Mouse (Mus musculus) kidney, embryonic 15.5 days (tissue): ENCODE measurements around the gene Nav2. TPM values are rescaled to one million over a fixed set of nuclear protein-coding genes. Genes with fewer than 3 reads are reported as not detected.

Experiments used
- ATAC-seq: fragments of 200-750 bp; cut with Nextera tagmentation; replicated peaks from 2 replicates; pipeline ENCODE4 v1.8.0; 2017; ENCODE audit warnings: moderate TSS enrichment; ENCODE audit not compliant: low FRiP score
- H3K27ac ChIP-seq: fragments of 300-500 bp; sonication (generic); 2 replicates; pipeline ENCODE4 v1.5.1; 2015; ENCODE audit warnings: mild to moderate bottlenecking, inconsistent platforms
- H3K27me3 ChIP-seq: fragments of 300-500 bp; sonication (generic); 2 replicates; pipeline ENCODE4 v1.6.1; 2015; ENCODE audit warnings: inconsistent platforms
- H3K36me3 ChIP-seq: fragments of 300-500 bp; sonication (generic); 2 replicates; pipeline ENCODE4 v1.6.1; 2015; ENCODE audit warnings: inconsistent platforms
- H3K4me1 ChIP-seq: fragments of 300-500 bp; sonication (generic); 2 replicates; pipeline ENCODE4 v1.6.1; 2015; ENCODE audit warnings: inconsistent platforms
- H3K4me2 ChIP-seq: fragments of 300-500 bp; sonication (generic); 2 replicates; pipeline ENCODE4 v1.6.1; 2015; ENCODE audit warnings: moderate library complexity, mild to moderate bottlenecking, inconsistent platforms
- H3K4me3 ChIP-seq: fragments of 300-500 bp; sonication (generic); replicated peaks from 2 replicates; pipeline ENCODE4 v1.5.1; 2015; ENCODE audit warnings: mild to moderate bottlenecking, inconsistent platforms
- H3K9ac ChIP-seq: fragments of 300-500 bp; sonication (generic); 2 replicates; pipeline ENCODE4 v1.6.1; 2015; ENCODE audit warnings: mild to moderate bottlenecking, inconsistent platforms
- H3K9me3 ChIP-seq: fragments of 300-500 bp; sonication (generic); replicated peaks from 2 replicates; pipeline ENCODE4 v1.6.1; 2016; ENCODE audit warnings: inconsistent platforms
- WGBS: fragments of 180-500 bp; shearing (Covaris S2); methylation state at CpG from one replicate; pipeline ENCODE4 v1.1.7; 2015; ENCODE audit warnings: mixed read lengths; 5-methylcytosine and 5-hydroxymethylcytosine counted together
- polyA plus RNA-seq: library from polyadenylated mRNA; unstranded; fragments of >200 nt; fragmentation: Nextera tagmentation; extraction: Ambion mirVana; gene quantifications from 2 replicates; pipeline ENCODE4 v1.2.1, GENCODE M21; 2015

Gene Nav2
- polyA plus RNA-seq, 1 experiment from 2014 or later = 28.8 TPM

DNA sequence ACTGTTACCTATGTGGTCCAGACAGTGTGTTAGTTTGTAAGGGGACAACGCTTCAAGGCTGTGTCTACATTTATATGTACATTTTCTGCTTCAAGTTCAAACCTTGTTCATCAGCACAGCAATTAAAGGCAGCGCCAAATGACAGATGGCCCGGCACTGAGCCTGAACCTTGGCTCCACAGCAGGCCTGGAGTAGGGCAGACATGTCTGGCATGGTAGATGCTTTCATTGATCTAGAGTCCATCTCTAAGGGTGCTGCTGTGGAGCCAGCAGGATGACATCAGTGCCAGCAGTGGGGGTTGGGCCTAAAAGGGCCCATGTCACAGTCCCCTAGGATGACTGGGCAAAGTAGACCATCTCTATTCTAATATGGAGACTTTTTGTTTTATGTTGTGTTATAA, 186.0 kb downstream of the Nav2 start:
- 0 out of 2 replicates have a peak, but pooled peaks cover 6% of the 10 kb centered on the region for H3K4me1 ChIP-seq
- H3K27ac ChIP-seq = no peak overlapping the region
- no peaks in the 10 kb centered on the region for H3K9me3 ChIP-seq
- H3K27me3 ChIP-seq = peaks cover 27% of the 10 kb centered on the region
- H3K4me3 ChIP-seq = no peak overlapping the region
- H3K36me3 ChIP-seq = no peaks in the 10 kb centered on the region
- no peak for ATAC-seq
- H3K9ac ChIP-seq = no peak overlapping the region
- no peak overlapping the region for H3K4me2 ChIP-seq
- 95% methylated on average over 3 of the region's 3 CpGs for WGBS

DNA sequence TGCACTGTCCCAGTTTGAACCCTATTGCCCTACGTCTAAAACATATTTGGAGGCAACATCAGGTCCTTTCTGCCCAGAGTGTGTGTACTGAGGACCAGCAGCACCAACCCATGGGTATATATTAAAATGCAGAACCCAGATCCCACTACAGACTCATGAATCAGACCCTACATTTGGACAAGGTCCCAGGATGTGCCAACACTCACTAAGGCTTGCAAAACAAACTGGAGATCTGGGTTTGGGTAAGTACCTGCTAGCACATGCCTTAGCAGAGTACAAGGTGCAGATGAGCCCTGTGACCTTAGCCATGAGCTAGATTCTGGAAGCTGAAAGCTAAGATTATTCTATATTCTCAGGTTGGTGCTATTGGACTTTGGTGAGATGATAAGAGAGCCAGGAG, 192.8 kb downstream of the Nav2 start:
- Histone ChIP-seq H3K4me3 (no peak overlapping the region), H3K27ac (no peak overlapping the region), H3K27me3 (no peaks in the 10 kb centered on the region), H3K4me1 (no peaks in the 10 kb centered on the region), H3K9ac (no peak overlapping the region), H3K36me3 (no peaks in the 10 kb centered on the region), H3K9me3 (no peaks in the 10 kb centered on the region), H3K4me2 (no peak overlapping the region)
- WGBS = 70% methylated on average over 1 of the region's 1 CpGs
- ATAC-seq = no peak

DNA sequence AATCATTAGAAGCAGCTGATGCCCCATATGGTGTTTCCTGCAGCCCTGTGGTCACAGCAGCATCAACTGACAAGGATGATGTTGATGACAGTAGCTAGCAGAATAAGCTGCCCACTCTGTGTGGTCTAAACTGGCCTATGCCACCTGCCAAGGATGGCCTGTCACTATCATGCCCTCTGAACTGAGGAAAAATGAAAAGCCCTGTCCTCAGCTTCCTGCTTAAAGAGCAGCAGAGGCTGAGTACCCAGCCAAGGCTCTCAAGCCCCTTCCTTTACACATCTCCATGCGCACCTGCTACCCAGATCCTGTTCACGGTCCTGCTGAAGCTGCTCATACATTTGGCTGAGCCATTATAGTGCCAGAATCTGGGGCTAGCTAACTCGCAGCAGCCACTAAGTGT, 193.7 kb downstream of the Nav2 start:
- Histone ChIP-seq H3K4me2 (no peak overlapping the region), H3K4me3 (no peak overlapping the region), H3K27ac (no peak overlapping the region), H3K27me3 (no peaks in the 10 kb centered on the region), H3K9me3 (no peaks in the 10 kb centered on the region), H3K4me1 (no peaks in the 10 kb centered on the region), H3K36me3 (no peaks in the 10 kb centered on the region), H3K9ac (no peak overlapping the region)
- no peak for ATAC-seq
- 81% methylated on average over 3 of the region's 3 CpGs for WGBS

DNA sequence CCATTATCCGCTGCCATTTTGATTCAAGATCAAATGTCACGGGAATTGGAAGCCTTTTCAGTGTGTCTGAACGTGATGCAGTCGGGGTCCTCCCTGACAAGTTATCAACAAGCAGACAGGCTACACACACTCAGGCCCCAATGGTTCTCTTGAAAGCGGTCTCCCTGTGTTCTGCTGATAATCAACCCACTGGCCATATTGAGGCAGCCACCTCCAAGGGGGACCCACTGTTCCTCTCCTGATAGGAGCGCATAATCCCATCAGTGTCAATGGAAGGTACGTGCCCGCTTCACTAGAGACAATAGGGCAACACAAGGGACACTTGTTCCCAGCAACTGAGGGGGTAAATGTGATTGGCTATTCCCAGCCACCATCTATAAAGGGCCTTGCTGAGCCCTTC, 195.9 kb downstream of the Nav2 start:
- H3K9me3 ChIP-seq = no peaks in the 10 kb centered on the region
- H3K4me3 ChIP-seq = no peak overlapping the region
- WGBS = 75% methylated on average over 8 of the region's 8 CpGs
- peak; percentile 66; the same call in 1 of the 2 replicates for ATAC-seq
- no peak overlapping the region for H3K9ac ChIP-seq
- H3K4me2 ChIP-seq = no peak overlapping the region
- H3K27ac ChIP-seq = no peak overlapping the region
- no peaks in the 10 kb centered on the region for H3K36me3 ChIP-seq
- no peaks in the 10 kb centered on the region for H3K4me1 ChIP-seq
- H3K27me3 ChIP-seq = no peaks in the 10 kb centered on the region

DNA sequence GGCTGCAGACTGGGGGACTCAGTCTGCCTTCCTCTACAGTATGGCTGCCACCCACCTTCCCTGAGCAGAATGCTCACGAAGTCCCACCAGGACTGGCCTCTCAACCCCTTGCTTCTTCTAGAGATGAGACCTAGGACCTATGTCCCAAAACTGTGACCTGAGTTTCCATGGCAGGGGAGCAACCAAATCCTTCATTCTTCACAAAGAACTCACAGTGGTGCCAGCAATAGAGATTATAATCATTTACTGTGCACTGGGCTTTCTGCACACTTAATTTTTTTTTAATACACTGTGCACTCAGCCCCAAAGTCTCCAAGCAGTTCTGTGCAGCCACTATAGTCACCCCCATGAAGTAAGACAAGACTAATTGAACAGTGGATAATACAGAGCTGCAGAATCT, 196.3 kb downstream of the Nav2 start:
- no peak for ATAC-seq
- no peak overlapping the region for H3K9ac ChIP-seq
- 85% methylated on average over 1 of the region's 1 CpGs for WGBS
- H3K4me2 ChIP-seq = no peak overlapping the region
- H3K36me3 ChIP-seq = no peaks in the 10 kb centered on the region
- H3K27me3 ChIP-seq = no peaks in the 10 kb centered on the region
- H3K27ac ChIP-seq = no peak overlapping the region
- H3K4me1 ChIP-seq = no peaks in the 10 kb centered on the region
- no peaks in the 10 kb centered on the region for H3K9me3 ChIP-seq
- H3K4me3 ChIP-seq = no peak overlapping the region

DNA sequence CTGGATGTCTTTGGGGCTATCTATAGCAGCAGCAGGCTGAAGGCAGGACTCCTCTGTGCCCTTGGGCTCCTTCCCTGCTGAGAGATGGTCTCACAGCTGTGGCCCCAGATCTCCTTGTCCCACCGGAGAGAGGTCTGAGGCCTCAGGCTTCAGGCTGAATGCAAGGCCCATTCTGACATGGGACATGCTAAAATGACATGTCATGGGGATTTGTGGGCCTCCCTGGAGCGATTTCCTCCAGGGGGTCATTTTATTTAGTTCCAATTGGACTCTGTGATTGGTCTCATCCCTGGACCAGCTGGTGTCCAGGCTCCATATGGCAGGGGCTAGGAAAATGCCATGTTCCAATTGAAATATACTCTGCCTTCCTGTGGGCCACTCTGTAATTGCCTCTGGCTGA, 197.0 kb downstream of the Nav2 start:
- H3K27me3 ChIP-seq = no peaks in the 10 kb centered on the region
- H3K36me3 ChIP-seq = no peaks in the 10 kb centered on the region
- H3K4me1 ChIP-seq = no peaks in the 10 kb centered on the region
- H3K4me2 ChIP-seq = no peak overlapping the region
- WGBS = 82% methylated on average over 2 of the region's 2 CpGs
- H3K4me3 ChIP-seq = no peak overlapping the region
- H3K27ac ChIP-seq = no peak overlapping the region
- H3K9ac ChIP-seq = no peak overlapping the region
- H3K9me3 ChIP-seq = no peaks in the 10 kb centered on the region
- no peak for ATAC-seq

DNA sequence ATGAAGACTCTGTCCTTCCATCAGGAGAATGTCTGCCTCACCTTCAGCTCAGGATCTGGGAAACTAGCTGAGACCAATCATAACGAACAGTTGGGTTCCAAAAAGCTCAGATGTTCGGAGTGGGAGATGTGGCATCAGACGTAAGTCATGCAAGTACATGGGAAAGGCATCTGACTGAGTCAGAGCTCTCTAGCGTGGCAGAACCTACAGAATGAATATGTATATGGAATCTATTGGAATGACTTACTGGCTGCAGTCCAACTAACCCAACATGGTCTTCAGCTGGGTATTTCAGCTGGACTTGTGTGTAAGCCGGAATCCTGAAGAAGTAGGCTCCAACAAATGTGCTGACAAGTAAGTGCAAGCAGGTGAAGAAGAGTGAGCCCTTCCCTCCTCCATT, 199.6 kb downstream of the Nav2 start:
- Histone ChIP-seq H3K9me3 (no peaks in the 10 kb centered on the region), H3K9ac (no peak overlapping the region), H3K27ac (no peak overlapping the region), H3K4me2 (no peak overlapping the region), H3K36me3 (no peaks in the 10 kb centered on the region), H3K27me3 (no peaks in the 10 kb centered on the region), H3K4me3 (no peak overlapping the region), H3K4me1 (no peaks in the 10 kb centered on the region)
- WGBS = 86% methylated on average over 5 of the region's 5 CpGs
- ATAC-seq = no peak

DNA sequence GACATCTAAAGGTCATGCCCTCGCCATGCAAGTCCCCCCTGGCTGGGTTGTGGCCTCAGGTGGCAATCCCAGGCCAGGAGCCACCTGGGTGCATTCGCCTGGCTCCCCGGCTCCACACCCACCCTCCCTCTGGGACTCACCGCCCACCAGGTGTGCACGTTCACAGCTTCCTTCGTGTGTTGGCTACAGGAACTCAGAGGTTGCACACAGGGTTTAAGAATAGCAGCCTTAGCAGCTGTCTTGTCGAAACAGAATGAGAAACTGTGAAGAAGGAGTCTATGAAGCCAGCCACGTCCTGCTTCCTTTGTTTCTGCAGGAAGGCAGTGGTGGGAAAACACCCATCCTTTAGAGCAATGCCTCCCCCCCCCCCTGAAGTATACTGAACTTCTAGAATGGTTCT, 210.5 kb downstream of the Nav2 start:
- Histone ChIP-seq H3K9me3 (no peaks in the 10 kb centered on the region), H3K9ac (no peak overlapping the region), H3K4me2 (no peak overlapping the region), H3K4me1 (peaks cover 18% of the 10 kb centered on the region), H3K27me3 (peaks cover 23% of the 10 kb centered on the region), H3K4me3 (no peak overlapping the region), H3K36me3 (no peaks in the 10 kb centered on the region), H3K27ac (no peak overlapping the region)
- ATAC-seq = no peak
- 77% methylated on average over 8 of the region's 8 CpGs for WGBS

DNA sequence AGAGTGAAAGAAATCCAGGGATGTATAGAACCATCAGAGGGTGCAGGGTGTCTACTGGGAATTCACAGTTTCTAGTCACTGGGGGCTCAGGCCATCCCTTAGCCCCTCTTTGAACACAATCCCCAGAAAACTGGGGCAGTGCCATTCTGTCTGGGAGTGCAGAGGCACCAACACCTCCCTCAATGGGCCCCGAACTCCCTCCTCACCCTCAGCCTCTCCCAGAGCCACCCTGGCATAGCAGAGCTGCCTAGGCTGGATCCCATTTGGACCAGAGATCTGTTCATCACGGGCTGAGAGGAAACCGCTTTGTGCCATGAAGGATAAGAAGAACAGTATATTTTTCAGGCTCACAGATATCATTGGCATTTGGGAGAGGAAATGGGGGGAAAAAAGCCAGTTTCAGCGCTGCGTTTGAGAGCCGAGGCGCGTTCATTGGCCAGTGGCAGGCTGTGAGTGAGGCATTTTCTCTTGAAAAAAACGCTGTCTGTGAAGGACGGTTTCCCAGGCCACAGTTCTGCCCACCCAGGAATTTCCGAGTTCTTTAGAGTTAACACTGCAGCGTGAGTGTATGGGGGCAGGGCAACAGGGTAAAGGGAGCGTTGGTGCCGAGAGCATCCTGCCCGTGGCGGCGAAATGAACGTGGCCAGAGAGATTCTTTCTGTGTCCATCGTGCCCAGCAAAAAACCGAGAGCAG, 211.4 kb downstream of the Nav2 start:
- WGBS = 39% methylated on average over 20 of the region's 20 CpGs
- H3K9me3 ChIP-seq = no peaks in the 10 kb centered on the region
- no peak overlapping the region for H3K9ac ChIP-seq
- H3K36me3 ChIP-seq = no peaks in the 10 kb centered on the region
- no peak for ATAC-seq
- H3K27ac ChIP-seq = no peak overlapping the region
- H3K4me1 ChIP-seq = peaks cover 18% of the 10 kb centered on the region
- H3K27me3 ChIP-seq = peaks cover 28% of the 10 kb centered on the region
- H3K4me3 ChIP-seq = peak overlapping the region; percentile 19
- H3K4me2 ChIP-seq = peak overlapping the region; percentile 51

DNA sequence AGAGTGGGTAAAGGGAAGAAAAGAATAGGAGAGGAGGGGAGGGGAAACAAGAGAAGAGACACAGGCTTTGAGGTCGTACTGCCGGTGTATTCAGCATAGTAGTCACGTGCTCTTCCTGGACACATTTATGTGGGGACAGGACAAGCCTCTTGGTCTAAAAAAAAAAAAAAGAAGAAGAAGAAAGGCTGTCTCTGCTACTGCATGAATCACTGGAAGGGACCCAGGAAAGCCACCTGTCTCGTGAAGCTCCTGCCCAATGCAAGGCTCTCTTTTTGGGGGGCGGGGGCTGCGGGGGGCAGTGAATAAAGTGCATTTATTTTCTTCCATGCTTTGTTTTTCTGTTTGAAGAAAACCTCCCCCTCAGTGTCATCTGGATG, 212.0 kb downstream of the Nav2 start:
- WGBS = 40% methylated on average over 6 of the region's 6 CpGs
- peak overlapping the region; percentile 19 for H3K4me3 ChIP-seq
- no peak for ATAC-seq

DNA sequence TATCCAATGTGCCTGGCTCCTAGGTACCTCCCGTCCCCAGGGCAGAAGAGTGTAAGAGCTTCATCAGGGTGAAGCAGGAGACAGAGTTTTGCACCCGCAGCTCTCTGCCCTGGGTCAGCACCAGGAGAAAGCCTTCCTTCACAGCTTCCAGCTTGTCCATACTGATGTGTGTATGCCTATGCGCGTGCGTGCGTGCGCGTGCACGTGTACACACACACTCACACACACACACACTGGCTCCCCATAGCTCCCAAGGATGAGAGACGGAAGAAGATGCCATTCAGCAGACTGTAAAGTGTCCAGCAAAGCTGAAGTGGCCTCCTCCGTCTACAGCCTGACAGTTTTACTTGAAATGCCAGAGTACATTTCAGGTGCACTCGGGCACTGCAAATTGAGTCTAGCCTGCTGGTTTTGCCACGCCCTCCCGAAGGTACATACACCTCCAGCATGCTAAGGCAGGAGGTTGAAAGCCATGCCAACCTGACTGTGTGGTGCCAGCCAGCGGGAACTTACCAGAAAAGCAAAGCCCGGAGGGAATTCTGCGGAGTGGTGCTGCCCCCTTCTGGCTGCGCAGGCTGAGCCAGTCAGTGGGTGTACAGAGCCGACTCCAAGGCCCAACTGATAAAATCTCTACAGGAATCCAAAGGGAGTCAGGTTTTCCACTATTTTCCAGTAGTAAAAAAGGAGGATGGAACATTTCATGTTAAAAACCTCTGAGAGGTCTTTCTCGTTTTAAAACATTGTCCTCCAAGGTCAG, 212.6 kb downstream of the Nav2 start:
- H3K4me2 ChIP-seq = peak overlapping the region; percentile 28; the same call in 1 of the 2 replicates
- H3K27me3 ChIP-seq = peaks cover 28% of the 10 kb centered on the region
- no peak overlapping the region for H3K9ac ChIP-seq
- no peak overlapping the region for H3K27ac ChIP-seq
- no peaks in the 10 kb centered on the region for H3K36me3 ChIP-seq
- 37% methylated on average over 20 of the region's 20 CpGs for WGBS
- peaks cover 18% of the 10 kb centered on the region for H3K4me1 ChIP-seq
- peak; percentile 59 for ATAC-seq
- H3K9me3 ChIP-seq = no peaks in the 10 kb centered on the region
- H3K4me3 ChIP-seq = no peak overlapping the region

More for the DNA sequence above, 212.0 kb downstream of the Nav2 start:
- Histone ChIP-seq H3K27me3 (peaks cover 28% of the 10 kb centered on the region), H3K27ac (no peak overlapping the region), H3K36me3 (no peaks in the 10 kb centered on the region), H3K9me3 (no peaks in the 10 kb centered on the region), H3K9ac (no peak overlapping the region), H3K4me2 (peak overlapping the region; percentile 51), H3K4me1 (peaks cover 18% of the 10 kb centered on the region)

DNA sequence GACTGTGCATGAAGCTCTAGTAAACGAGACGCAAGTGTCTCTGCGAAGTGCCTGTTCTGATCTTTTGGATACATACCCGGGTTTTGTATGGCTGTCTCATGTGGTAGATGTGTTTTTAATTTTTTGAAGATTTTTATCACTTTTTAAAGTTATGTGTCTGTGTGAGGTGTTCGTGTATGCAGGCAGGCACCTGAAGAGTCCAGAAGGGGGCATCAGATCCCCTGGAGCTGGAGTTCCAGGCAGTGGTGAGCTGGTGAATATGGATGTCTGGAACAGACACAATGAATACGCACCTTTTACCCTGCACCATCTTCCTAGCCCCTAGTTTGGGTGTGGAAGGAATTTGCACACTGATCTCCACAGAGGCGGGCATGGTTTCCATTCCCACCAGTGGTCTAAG, 214.0 kb downstream of the Nav2 start:
- ATAC-seq = no peak

More for the DNA sequence above, 214.0 kb downstream of the Nav2 start:
- Histone ChIP-seq H3K9me3 (no peaks in the 10 kb centered on the region), H3K27ac (no peak overlapping the region), H3K4me3 (no peak overlapping the region), H3K36me3 (no peaks in the 10 kb centered on the region), H3K4me2 (no peak overlapping the region), H3K9ac (no peak overlapping the region), H3K27me3 (peaks cover 28% of the 10 kb centered on the region), H3K4me1 (peaks cover 18% of the 10 kb centered on the region)
- WGBS = 78% methylated on average over 7 of the region's 7 CpGs
